Mouse (Mus musculus) hindbrain, embryonic 14.5 days (tissue): ENCODE measurements around the gene Cwh43. TPM values are rescaled to one million over a fixed set of nuclear protein-coding genes. Genes with fewer than 3 reads are reported as not detected.

Source experiments
- ATAC-seq: fragments of 200-750 bp; cut with Nextera tagmentation; 2 replicates; pipeline ENCODE4 v1.8.0; 2017; ENCODE audit warnings: moderate number of reproducible peaks, mild to moderate bottlenecking, moderate TSS enrichment, moderate library complexity; ENCODE audit not compliant: low FRiP score
- DNase-seq: peaks from one replicate; pipeline ENCODE4 v3.0.0-alpha.2; 2015; ENCODE audit warnings: low spot score
- H3K27ac ChIP-seq: fragments of 300-500 bp; sonication (generic); 2 replicates; pipeline ENCODE4 v1.5.1; 2014; ENCODE audit warnings: mild to moderate bottlenecking, moderate library complexity
- H3K27me3 ChIP-seq: fragments of 300-500 bp; sonication (generic); 2 replicates; pipeline ENCODE4 v1.6.1; 2014; ENCODE audit warnings: mild to moderate bottlenecking, low read length, mixed read lengths; ENCODE audit not compliant: control insufficient read depth, insufficient read depth
- H3K36me3 ChIP-seq: fragments of 300-500 bp; sonication (generic); replicated peaks from 2 replicates; pipeline ENCODE4 v1.6.1; 2014; ENCODE audit not compliant: control insufficient read depth, insufficient read depth
- H3K4me1 ChIP-seq: fragments of 300-500 bp; sonication (generic); replicated peaks from 2 replicates; pipeline ENCODE4 v1.6.1; 2014; ENCODE audit warnings: antibody characterized with exemption, low read length, mixed read lengths; ENCODE audit not compliant: control insufficient read depth, insufficient read depth
- H3K4me2 ChIP-seq: fragments of 300-500 bp; sonication (generic); replicated peaks from 2 replicates; pipeline ENCODE4 v1.6.1; 2014; ENCODE audit warnings: mild to moderate bottlenecking, moderate library complexity
- H3K4me3 ChIP-seq: fragments of 300-500 bp; sonication (generic); replicated peaks from 2 replicates; pipeline ENCODE4 v1.5.1; 2014; ENCODE audit warnings: mild to moderate bottlenecking, low read length
- H3K9ac ChIP-seq: fragments of 300-500 bp; sonication (generic); 2 replicates; pipeline ENCODE4 v1.6.1; 2014
- H3K9me3 ChIP-seq: fragments of 300-500 bp; sonication (generic); 2 replicates; pipeline ENCODE4 v1.6.1; 2016; ENCODE audit warnings: low read length; ENCODE audit not compliant: control insufficient read depth
- WGBS: fragments of 180-500 bp; shearing (Covaris S2); extraction: QIAGEN DNeasy Blood & Tissue Kit; methylation state at CpG from one replicate; pipeline ENCODE4 v1.1.7; 2014; 5-methylcytosine and 5-hydroxymethylcytosine counted together
- polyA plus RNA-seq: library from polyadenylated mRNA; unstranded; fragments of >200 nt; fragmentation: Nextera tagmentation; extraction: Ambion mirVana; gene quantifications from 2 replicates; pipeline ENCODE4 v1.2.1, GENCODE M21; 2014

Gene Cwh43
- polyA plus RNA-seq, 1 experiment from 2014 or later: 0.32 TPM

GRCm38 (mm10) chr5:73369731-73370130, 36.1 kb upstream of the Cwh43 start:
- no peak overlapping the region for H3K4me3 ChIP-seq
- H3K4me2 ChIP-seq: no peak overlapping the region
- H3K27ac ChIP-seq: no peak overlapping the region
- no peaks in the 10 kb centered on the region for H3K4me1 ChIP-seq
- ATAC-seq (no peak), DNase-seq (no peak)
- H3K36me3 ChIP-seq: no peaks in the 10 kb centered on the region
- 49% methylated on average over 3 of the region's 3 CpGs for WGBS
- no peaks in the 10 kb centered on the region for H3K9me3 ChIP-seq
- no peak overlapping the region for H3K9ac ChIP-seq
- H3K27me3 ChIP-seq: no peaks in the 10 kb centered on the region

DNA sequence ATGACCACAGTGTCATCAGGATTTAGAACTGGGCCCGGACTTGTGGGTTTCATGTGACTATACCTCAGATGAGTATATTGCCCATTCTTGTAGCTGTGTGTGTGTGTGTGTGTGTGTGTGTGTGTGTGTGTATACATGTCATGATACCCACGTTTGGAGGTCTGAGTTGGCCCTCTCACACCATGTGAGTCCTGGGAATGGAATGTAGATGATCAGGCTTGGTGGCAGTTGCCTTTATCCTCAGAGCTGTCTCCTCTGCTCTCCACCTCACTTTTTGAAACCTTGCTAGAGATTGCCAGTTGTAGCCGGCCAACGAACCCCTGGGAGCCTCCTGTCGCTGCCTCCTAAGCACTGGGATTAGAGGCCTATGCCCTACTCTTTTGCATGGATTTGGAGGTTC, 33.3 kb upstream of the Cwh43 start:
- Histone ChIP-seq H3K4me2 (no peak overlapping the region), H3K27me3 (no peaks in the 10 kb centered on the region), H3K36me3 (no peaks in the 10 kb centered on the region), H3K9me3 (no peaks in the 10 kb centered on the region), H3K4me3 (no peak overlapping the region), H3K9ac (no peak overlapping the region), H3K27ac (no peak overlapping the region), H3K4me1 (no peaks in the 10 kb centered on the region)
- 81% methylated on average over 5 of the region's 5 CpGs for WGBS
- ATAC-seq: no peak
- no peak for DNase-seq

GRCm38 (mm10) chr5:73373184-73373583, 32.7 kb upstream of the Cwh43 start:
- Histone ChIP-seq H3K4me3 (no peak overlapping the region), H3K27ac (no peak overlapping the region), H3K9ac (no peak overlapping the region), H3K36me3 (no peaks in the 10 kb centered on the region), H3K9me3 (no peaks in the 10 kb centered on the region), H3K4me1 (no peaks in the 10 kb centered on the region), H3K27me3 (no peaks in the 10 kb centered on the region), H3K4me2 (no peak overlapping the region)
- no peak for DNase-seq
- ATAC-seq: no peak
- WGBS: 52% methylated on average over 3 of the region's 3 CpGs

GRCm38 (mm10) chr5:73376041-73376440, 29.8 kb upstream of the Cwh43 start:
- H3K27ac ChIP-seq: no peak overlapping the region
- H3K9me3 ChIP-seq: no peaks in the 10 kb centered on the region
- H3K4me3 ChIP-seq: no peak overlapping the region
- H3K4me1 ChIP-seq: no peaks in the 10 kb centered on the region
- no peaks in the 10 kb centered on the region for H3K36me3 ChIP-seq
- no peaks in the 10 kb centered on the region for H3K27me3 ChIP-seq
- ATAC-seq: no peak
- no peak overlapping the region for H3K4me2 ChIP-seq
- no peak for DNase-seq
- WGBS: 60% methylated on average over 9 of the region's 9 CpGs
- no peak overlapping the region for H3K9ac ChIP-seq

DNA sequence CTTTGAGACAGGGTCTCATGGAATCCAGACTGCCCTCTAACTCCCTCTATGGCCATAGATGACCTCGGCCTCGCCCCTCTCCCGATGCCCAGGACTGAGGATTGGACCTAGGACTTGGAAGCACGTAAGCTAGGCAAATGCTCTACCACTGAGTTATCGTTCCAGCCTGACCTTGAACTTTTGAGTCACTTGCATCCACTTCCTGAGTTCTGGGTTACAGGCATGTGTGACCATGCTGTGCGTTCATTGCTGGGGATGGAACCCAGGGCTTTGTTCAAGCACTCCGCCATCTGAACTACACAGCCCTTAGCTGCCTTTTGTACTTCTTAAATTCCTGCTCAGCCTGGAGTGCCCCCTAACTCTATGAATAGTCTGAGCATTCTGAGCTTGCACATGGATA, 29.4 kb upstream of the Cwh43 start:
- Histone ChIP-seq H3K36me3 (no peaks in the 10 kb centered on the region), H3K9ac (no peak overlapping the region), H3K27me3 (no peaks in the 10 kb centered on the region), H3K4me1 (no peaks in the 10 kb centered on the region), H3K27ac (no peak overlapping the region), H3K4me3 (no peak overlapping the region), H3K4me2 (no peak overlapping the region), H3K9me3 (no peaks in the 10 kb centered on the region)
- 88% methylated on average over 7 of the region's 7 CpGs for WGBS
- ATAC-seq (no peak), DNase-seq (no peak)

- WGBS: 38% methylated on average over 3 of the region's 3 CpGs
- H3K9me3 ChIP-seq: no peaks in the 10 kb centered on the region
- H3K27me3 ChIP-seq: no peaks in the 10 kb centered on the region
- no peak overlapping the region for H3K4me2 ChIP-seq
- no peak overlapping the region for H3K4me3 ChIP-seq
- no peak overlapping the region for H3K9ac ChIP-seq
- peak; percentile 79; the same call in 1 of the 2 replicates for ATAC-seq
- H3K4me1 ChIP-seq: no peaks in the 10 kb centered on the region
- no peaks in the 10 kb centered on the region for H3K36me3 ChIP-seq
- no peak overlapping the region for H3K27ac ChIP-seq
- peak; percentile 93 for DNase-seq
These were observed 26.0 kb upstream of the Cwh43 start for GRCm38 (mm10) chr5:73379908-73380307.

DNA sequence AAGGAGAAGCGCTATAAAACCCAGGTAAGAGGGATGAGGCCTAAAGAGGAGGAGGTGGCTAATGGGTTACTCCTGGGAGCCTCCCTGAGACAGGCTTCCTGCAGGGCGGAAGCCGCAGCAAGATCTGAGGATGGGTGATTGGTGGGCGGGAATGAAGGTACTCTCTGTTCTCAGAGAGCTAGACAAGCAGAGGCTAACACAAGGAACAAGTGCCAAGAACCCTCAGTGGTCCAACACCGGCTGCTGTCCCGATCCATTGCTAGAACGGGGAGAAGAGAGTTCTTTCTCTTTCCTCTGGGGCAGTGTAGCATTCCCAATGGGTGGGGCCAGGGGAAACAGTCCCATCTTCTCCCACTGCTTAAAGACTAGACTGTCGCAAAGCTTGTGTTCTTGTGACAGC, 25.0 kb upstream of the Cwh43 start:
- DNase-seq (no peak), ATAC-seq (no peak)
- no peaks in the 10 kb centered on the region for H3K9me3 ChIP-seq
- no peak overlapping the region for H3K27ac ChIP-seq
- H3K36me3 ChIP-seq: no peaks in the 10 kb centered on the region
- 64% methylated on average over 8 of the region's 8 CpGs for WGBS
- H3K4me2 ChIP-seq: no peak overlapping the region
- no peaks in the 10 kb centered on the region for H3K4me1 ChIP-seq
- no peak overlapping the region for H3K4me3 ChIP-seq
- H3K9ac ChIP-seq: no peak overlapping the region
- H3K27me3 ChIP-seq: no peaks in the 10 kb centered on the region

DNA sequence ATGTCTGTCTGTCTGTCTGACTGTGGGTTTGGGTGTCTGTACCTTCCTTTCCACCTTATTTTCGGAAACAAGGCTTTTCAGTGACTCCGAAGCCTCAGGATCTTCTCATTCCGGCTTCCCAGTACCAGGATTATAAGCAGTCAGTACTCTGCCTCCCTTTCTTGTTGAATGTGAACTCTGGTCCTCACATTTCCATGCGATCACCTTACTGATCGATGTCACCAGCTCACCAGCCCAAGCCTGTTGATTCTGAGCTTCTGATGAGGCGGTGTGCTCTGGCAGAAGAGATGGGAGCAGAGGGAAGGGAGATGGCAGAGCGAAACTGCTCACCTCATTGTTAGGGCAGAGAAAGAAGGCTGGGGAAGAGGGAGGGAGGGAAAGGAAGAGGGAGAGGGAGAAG, 24.4 kb upstream of the Cwh43 start:
- H3K4me2 ChIP-seq: no peak overlapping the region
- no peak for DNase-seq
- no peak for ATAC-seq
- no peaks in the 10 kb centered on the region for H3K4me1 ChIP-seq
- H3K27me3 ChIP-seq: no peaks in the 10 kb centered on the region
- no peak overlapping the region for H3K4me3 ChIP-seq
- no peaks in the 10 kb centered on the region for H3K9me3 ChIP-seq
- no peaks in the 10 kb centered on the region for H3K36me3 ChIP-seq
- H3K27ac ChIP-seq: no peak overlapping the region
- H3K9ac ChIP-seq: no peak overlapping the region
- 82% methylated on average over 7 of the region's 7 CpGs for WGBS

DNA sequence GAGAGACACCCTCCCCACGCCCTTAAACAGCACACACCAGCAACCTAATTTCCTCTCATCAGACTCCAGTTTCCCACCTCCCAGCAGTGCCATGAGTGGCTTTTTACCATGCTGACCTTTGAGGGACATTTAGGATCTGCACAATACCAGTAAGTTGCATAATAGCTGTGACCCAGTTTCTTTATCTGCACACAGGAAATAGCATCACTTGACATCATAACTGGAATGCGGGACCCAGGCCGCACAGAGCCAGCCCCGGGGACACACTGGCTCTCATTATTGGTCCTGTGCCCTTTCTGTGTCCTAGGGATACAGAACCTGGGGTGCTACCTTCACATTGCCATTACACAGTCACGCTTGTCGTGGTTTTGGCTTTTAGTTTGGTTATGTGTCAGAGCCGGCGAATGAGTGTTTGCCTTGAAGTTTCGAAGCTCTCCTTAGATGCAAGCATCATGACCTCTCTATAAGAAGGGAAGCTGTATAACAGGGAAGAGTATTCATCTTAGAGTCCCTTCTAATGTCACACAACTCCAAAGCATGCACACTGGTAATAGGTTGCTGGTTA, 23.8 kb upstream of the Cwh43 start:
- Histone ChIP-seq H3K27ac (no peak overlapping the region), H3K9me3 (no peaks in the 10 kb centered on the region), H3K4me1 (no peaks in the 10 kb centered on the region), H3K4me2 (no peak overlapping the region), H3K9ac (no peak overlapping the region), H3K27me3 (no peaks in the 10 kb centered on the region), H3K36me3 (no peaks in the 10 kb centered on the region), H3K4me3 (no peak overlapping the region)
- ATAC-seq (no peak), DNase-seq (no peak)
- WGBS: 86% methylated on average over 9 of the region's 9 CpGs
